Mouse (Mus musculus) forebrain, embryonic 16.5 days (tissue): ENCODE data around the gene Nckipsd. TPM values are rescaled to one million over a fixed set of nuclear protein-coding genes. Genes with fewer than 3 reads are reported as not detected.

Source experiments
- ATAC-seq: fragments of 200-750 bp; cut with Nextera tagmentation; 2 replicates; pipeline ENCODE4 v1.8.0; 2017; ENCODE audit warnings: mild to moderate bottlenecking, moderate library complexity
- H3K27ac ChIP-seq: fragments of 300-500 bp; sonication (generic); 2 replicates; pipeline ENCODE4 v1.5.1; 2014; ENCODE audit warnings: low read length, control low read depth
- H3K27me3 ChIP-seq: fragments of 300-500 bp; sonication (generic); replicated peaks from 2 replicates; pipeline ENCODE4 v1.6.1; 2014; ENCODE audit warnings: low read length; ENCODE audit not compliant: control insufficient read depth, insufficient read depth
- H3K36me3 ChIP-seq: fragments of 300-500 bp; sonication (generic); 2 replicates; pipeline ENCODE4 v1.6.1; 2014; ENCODE audit not compliant: control insufficient read depth, insufficient read depth
- H3K4me1 ChIP-seq: fragments of 300-500 bp; sonication (generic); replicated peaks from 2 replicates; pipeline ENCODE4 v1.6.1; 2014; ENCODE audit warnings: low read length; ENCODE audit not compliant: control insufficient read depth, insufficient read depth
- H3K4me2 ChIP-seq: fragments of 300-500 bp; sonication (generic); 2 replicates; pipeline ENCODE4 v1.6.1; 2014; ENCODE audit warnings: mild to moderate bottlenecking, low read length, control low read depth
- H3K4me3 ChIP-seq: fragments of 300-500 bp; sonication (generic); replicated peaks from 2 replicates; pipeline ENCODE4 v1.5.1; 2014; ENCODE audit warnings: mild to moderate bottlenecking, low read length, control low read depth
- H3K9ac ChIP-seq: fragments of 300-500 bp; sonication (generic); replicated peaks from 2 replicates; pipeline ENCODE4 v1.6.1; 2014; ENCODE audit warnings: low read depth, low read length, control low read depth
- H3K9me3 ChIP-seq: fragments of 300-500 bp; sonication (generic); 2 replicates; pipeline ENCODE4 v1.6.1; 2016; ENCODE audit warnings: low read length; ENCODE audit not compliant: control insufficient read depth
- whole genome bisulfite sequencing: fragments of 180-500 bp; shearing (Covaris S2); extraction: QIAGEN DNeasy Blood & Tissue Kit; methylation state at CpG from one replicate; pipeline ENCODE4 v1.1.7; 2014; 5-methylcytosine and 5-hydroxymethylcytosine counted together
- polyA plus RNA-seq: library from polyadenylated mRNA; unstranded; fragments of >200 nt; fragmentation: Nextera tagmentation; extraction: Ambion mirVana; gene quantifications from 2 replicates; pipeline ENCODE4 v1.2.1, GENCODE M21; 2015

Nckipsd gene
- polyA plus RNA-seq, 1 experiment from 2014 or later, result 35.1 TPM

DNA sequence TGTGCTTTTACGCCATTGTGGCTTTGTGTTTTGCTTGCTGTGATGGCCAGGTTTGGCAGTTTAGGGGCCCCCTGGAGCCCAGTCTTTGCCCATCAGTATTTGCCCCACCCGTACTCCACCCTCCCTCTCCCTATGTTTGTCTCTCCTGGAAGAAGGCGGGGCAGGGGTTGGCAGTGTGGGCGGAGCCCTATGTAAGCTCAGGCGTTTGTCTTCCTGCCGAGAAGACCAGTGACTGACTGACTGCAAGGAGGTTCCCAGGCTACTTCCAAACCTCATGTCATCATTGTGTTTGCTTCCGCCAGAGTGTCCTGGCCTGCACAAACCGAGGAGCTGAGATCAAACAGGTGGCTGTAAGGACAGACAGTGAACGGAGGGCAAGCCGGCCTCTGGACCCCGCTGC is 12.4 kb upstream of the Nckipsd start:
- H3K9me3 ChIP-seq, result no peaks in the 10 kb centered on the region
- H3K4me1 ChIP-seq, result peaks cover 56% of the 10 kb centered on the region
- H3K4me3 ChIP-seq, result 0 out of 2 replicates have a peak overlapping the region, but pooled peaks have one; percentile 4
- H3K9ac ChIP-seq, result no peak overlapping the region
- ATAC-seq, result 0 out of 2 replicates have a peak, but pooled peaks have one; percentile 34
- WGBS, result 27% methylated on average over 11 of the region's 11 CpGs
- H3K27ac ChIP-seq, result no peak overlapping the region
- H3K36me3 ChIP-seq, result peaks cover 26% of the 10 kb centered on the region
- H3K4me2 ChIP-seq, result peak overlapping the region; percentile 22
- no peaks in the 10 kb centered on the region for H3K27me3 ChIP-seq

DNA sequence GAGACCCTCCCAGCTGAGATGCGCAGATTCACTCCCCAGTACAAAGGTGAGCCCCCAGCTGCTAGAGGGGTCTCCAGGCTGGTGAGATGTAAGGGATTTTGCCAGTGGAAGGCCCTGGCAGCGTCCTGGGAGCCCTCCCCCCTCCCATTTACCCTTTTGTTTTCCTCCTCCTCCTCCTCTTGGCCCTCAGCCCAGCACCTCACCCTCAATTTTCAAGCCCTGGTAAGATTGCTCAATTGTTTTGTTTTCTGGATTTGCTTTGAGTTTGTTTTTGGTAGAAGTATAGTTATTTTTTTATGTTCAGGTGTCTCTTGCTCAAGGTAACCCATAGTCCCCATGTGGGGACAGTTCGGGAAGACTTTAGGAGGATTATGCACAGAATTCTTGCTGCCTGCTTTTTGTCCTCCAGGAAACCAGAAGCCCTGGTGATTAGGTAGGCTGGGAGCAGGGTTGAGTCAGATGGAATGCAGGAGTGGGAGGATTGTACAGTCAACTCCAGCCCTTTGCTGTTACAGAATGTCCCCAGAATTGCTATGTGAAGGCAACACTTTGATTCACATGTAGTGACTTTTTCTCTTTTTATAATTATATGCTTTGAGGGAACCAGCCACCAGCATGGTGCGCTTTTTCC is 11.7 kb upstream of the Nckipsd start:
- Histone ChIP-seq H3K36me3 (peaks cover 28% of the 10 kb centered on the region), H3K9me3 (no peaks in the 10 kb centered on the region), H3K27ac (no peak overlapping the region), H3K4me2 (no peak overlapping the region), H3K4me1 (peaks cover 49% of the 10 kb centered on the region), H3K27me3 (no peaks in the 10 kb centered on the region), H3K4me3 (no peak overlapping the region), H3K9ac (no peak overlapping the region)
- ATAC-seq, result no peak
- 39% methylated on average over 4 of the region's 4 CpGs for WGBS

DNA sequence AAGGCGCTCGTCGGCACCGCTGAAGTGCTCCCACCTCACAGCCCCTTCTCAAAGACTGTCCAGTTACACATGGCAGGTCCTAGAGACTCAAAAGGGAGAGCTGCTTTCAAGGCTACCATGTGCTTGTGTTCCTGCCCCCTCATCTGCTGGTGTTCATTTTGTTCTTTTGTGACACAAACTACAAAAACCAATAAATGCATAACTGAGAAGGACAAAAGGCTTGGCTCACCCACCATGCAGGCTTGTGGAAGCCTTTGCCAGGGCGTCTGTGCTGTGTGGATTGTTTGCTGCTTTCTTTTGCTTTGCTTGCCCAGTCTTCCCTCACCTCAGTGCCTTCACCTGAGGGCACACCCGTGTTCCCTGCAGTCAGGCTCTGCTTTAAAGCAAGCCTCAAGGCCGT is 10.7 kb upstream of the Nckipsd start:
- WGBS, result 62% methylated on average over 7 of the region's 7 CpGs
- Histone ChIP-seq H3K36me3 (peaks cover 35% of the 10 kb centered on the region), H3K9me3 (no peaks in the 10 kb centered on the region), H3K9ac (no peak overlapping the region), H3K27me3 (no peaks in the 10 kb centered on the region), H3K4me2 (no peak overlapping the region), H3K27ac (no peak overlapping the region), H3K4me3 (no peak overlapping the region), H3K4me1 (peaks cover 43% of the 10 kb centered on the region)
- no peak for ATAC-seq

DNA sequence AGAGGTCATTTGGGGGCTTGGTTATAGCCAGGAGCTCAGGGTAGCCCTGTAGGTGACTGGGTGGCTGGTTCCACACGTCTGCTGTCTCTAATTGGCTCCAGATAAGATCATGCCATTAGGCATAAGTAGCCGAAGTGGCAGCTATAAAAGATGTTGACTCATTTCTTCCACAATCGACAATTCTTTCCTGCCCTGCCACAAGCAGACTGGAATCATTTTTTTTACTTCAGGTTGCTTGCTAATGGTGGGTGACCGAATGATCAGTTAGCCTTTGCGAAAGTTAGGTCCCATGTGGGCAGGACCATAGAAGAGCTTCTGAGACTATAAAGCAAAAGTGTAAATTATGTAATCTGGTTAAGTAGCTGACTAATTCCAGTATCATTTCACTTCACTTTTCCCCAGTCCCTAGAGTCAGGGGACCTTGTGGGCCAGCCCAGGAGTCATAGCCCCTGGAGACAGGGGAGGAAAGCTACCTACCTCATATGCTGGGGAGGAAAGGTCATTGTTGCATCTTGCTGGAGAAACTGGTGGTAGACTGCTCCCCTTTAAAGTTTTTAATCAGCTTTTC is 9.6 kb upstream of the Nckipsd start:
- H3K27me3 ChIP-seq, result no peaks in the 10 kb centered on the region
- peaks cover 38% of the 10 kb centered on the region for H3K36me3 ChIP-seq
- H3K4me2 ChIP-seq, result no peak overlapping the region
- H3K9ac ChIP-seq, result no peak overlapping the region
- H3K9me3 ChIP-seq, result no peaks in the 10 kb centered on the region
- 86% methylated on average over 5 of the region's 5 CpGs for WGBS
- no peak for ATAC-seq
- no peak overlapping the region for H3K27ac ChIP-seq
- H3K4me3 ChIP-seq, result no peak overlapping the region
- peaks cover 32% of the 10 kb centered on the region for H3K4me1 ChIP-seq

DNA sequence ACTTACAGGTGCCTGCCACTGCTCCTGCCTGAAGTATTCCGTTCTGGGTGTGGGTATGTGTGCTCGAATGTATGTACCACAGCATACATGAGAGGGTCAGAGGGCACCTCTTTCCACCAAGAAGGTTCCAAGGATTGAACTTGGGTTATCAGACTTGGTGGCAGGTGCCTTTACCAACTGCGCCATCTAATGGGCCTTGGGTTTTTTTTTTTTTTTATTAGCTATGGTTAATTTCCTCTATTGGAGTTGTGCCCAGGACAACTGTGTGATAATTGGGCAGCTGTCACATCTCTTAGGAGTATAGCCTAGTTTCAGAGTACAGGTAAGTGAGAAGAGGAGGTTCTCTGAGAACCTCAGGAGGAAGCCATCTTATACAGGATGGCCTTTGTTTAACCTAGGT is 8.6 kb upstream of the Nckipsd start:
- WGBS, result 77% methylated on average over 3 of the region's 3 CpGs
- Histone ChIP-seq H3K4me1 (peaks cover 25% of the 10 kb centered on the region), H3K27ac (no peak overlapping the region), H3K4me2 (no peak overlapping the region), H3K9me3 (no peaks in the 10 kb centered on the region), H3K27me3 (no peaks in the 10 kb centered on the region), H3K9ac (no peak overlapping the region), H3K4me3 (no peak overlapping the region), H3K36me3 (peaks cover 46% of the 10 kb centered on the region)
- ATAC-seq, result no peak

DNA sequence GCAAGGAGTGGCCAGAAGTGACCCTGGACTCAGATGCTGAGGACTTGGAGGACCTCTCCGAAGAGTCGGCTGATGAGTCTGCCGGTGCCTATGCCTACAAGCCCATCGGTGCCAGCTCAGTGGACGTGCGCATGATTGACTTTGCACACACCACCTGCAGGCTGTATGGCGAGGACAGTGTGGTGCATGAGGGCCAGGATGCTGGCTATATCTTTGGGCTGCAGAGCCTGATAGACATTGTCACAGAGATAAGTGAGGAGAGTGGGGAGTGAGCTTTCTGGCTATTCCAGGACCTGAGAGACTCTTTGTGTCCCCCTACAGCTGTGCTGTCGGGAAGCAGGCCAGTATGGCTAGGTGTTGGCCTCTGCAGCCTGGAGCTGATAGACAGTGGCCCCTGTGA is 2.4 kb upstream of the Nckipsd start:
- Histone ChIP-seq H3K36me3 (peaks cover 39% of the 10 kb centered on the region), H3K4me1 (peaks cover 17% of the 10 kb centered on the region), H3K4me2 (no peak overlapping the region), H3K27me3 (no peaks in the 10 kb centered on the region), H3K9ac (no peak overlapping the region), H3K27ac (no peak overlapping the region), H3K9me3 (no peaks in the 10 kb centered on the region), H3K4me3 (no peak overlapping the region)
- 89% methylated on average over 8 of the region's 8 CpGs for WGBS
- ATAC-seq, result no peak

DNA sequence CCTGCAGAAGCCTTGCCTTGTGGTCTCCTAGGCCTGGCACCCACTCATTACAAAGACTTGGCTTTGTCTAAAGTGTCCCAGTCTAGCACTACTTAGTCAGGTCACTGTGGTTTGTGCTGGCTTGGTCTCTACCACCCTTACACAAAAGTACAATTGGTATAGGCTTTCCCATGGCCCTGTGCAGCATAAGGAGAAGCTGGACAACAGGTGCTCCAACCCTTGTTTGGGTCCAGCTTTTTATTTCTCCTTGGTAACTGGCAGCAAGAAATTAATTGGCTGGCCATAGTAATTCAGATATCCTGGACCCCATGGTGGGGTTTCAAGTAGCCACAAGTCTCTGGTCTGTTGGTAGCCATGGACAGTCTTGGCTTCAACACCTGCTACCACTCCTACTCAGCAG is 1.8 kb upstream of the Nckipsd start:
- no peaks in the 10 kb centered on the region for H3K27me3 ChIP-seq
- H3K9me3 ChIP-seq, result no peaks in the 10 kb centered on the region
- peaks cover 38% of the 10 kb centered on the region for H3K36me3 ChIP-seq
- no peak overlapping the region for H3K27ac ChIP-seq
- no peak overlapping the region for H3K4me3 ChIP-seq
- no peak for ATAC-seq
- H3K9ac ChIP-seq, result no peak overlapping the region
- peaks cover 17% of the 10 kb centered on the region for H3K4me1 ChIP-seq
- H3K4me2 ChIP-seq, result no peak overlapping the region

DNA sequence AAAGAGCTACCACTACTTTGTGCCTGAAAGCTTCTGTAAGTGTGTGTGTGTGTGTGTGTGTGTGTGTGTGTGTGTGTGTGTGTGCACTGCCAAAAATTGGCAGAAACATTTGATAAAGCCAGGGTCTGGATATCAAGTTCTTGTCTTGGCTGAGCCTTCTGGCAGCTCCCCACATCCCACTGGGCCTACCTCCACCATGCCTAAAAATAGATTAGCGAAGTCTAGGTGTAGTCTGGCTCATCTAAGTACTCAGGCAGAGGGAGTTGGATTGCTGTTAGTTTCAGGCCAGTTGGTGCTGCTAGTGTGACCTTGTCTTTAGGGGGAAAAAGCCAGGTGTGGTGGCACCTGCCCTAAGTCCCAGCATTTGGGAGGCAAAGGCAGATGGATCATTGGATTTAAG is 1.3 kb upstream of the Nckipsd start:
- Histone ChIP-seq H3K9ac (no peak overlapping the region), H3K36me3 (peaks cover 37% of the 10 kb centered on the region), H3K4me1 (peaks cover 17% of the 10 kb centered on the region), H3K27ac (no peak overlapping the region), H3K4me3 (no peak overlapping the region), H3K27me3 (no peaks in the 10 kb centered on the region), H3K4me2 (no peak overlapping the region), H3K9me3 (no peaks in the 10 kb centered on the region)
- 80% methylated on average over 1 of the region's 1 CpGs for WGBS
- no peak for ATAC-seq

DNA sequence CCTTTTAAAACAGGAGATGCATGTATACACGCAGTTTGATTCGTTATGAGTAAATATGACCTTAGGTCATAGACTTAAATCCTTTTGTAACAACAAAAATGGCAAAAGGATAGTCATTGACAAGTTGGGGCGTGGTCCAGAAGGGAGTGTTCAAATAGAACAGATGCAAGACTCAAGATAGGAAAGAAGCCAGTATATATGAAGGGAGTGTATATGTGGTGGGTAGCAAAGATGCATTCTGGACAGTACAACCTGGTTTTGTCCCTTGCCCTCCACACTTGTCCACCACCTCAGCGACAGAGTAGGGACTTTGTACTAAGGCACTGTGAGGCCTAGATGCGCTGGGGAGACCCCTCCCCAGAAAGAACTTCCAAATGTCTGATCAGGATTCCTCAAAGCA is 494 bp upstream of the Nckipsd start:
- 72% methylated on average over 5 of the region's 5 CpGs for WGBS
- peaks cover 35% of the 10 kb centered on the region for H3K36me3 ChIP-seq
- H3K4me2 ChIP-seq, result no peak overlapping the region
- H3K4me1 ChIP-seq, result peaks cover 17% of the 10 kb centered on the region
- no peak overlapping the region for H3K27ac ChIP-seq
- no peaks in the 10 kb centered on the region for H3K9me3 ChIP-seq
- H3K4me3 ChIP-seq, result no peak overlapping the region
- ATAC-seq, result no peak; the same call in 1 of the 2 replicates
- H3K9ac ChIP-seq, result no peak overlapping the region
- H3K27me3 ChIP-seq, result no peaks in the 10 kb centered on the region
